Mouse (Mus musculus): ENCODE results near the gene Msh5. TPM values are rescaled to one million over a fixed set of nuclear protein-coding genes. Genes with fewer than 3 reads are reported as not detected.

The Msh5 gene
- polyA plus RNA-seq, 1 experiment from 2014 or later = 0.55 TPM

Other genes starting within 250 kb of the Msh5 start
- not detected for gene Cyp21a1, start 242.2 kb downstream of the Msh5 start, polyA plus RNA-seq (2014; fragmentation: Illumina TruSeq; extraction: RNeasy Lipid Tissue Mini Kit (QIAGEN cat#74804); ENCODE audit: low read depth, low replicate concordance)
- 15.7 TPM for gene Stk19, start 209.8 kb downstream of the Msh5 start, polyA plus RNA-seq (2014; fragmentation: Illumina TruSeq; extraction: RNeasy Lipid Tissue Mini Kit (QIAGEN cat#74804); ENCODE audit: low read depth, low replicate concordance)
- 18.6 TPM for gene Dxo, start 209.7 kb downstream of the Msh5 start, polyA plus RNA-seq (2014; fragmentation: Illumina TruSeq; extraction: RNeasy Lipid Tissue Mini Kit (QIAGEN cat#74804); ENCODE audit: low read depth, low replicate concordance)
- 20.6 TPM for gene Skiv2l, start 196.5 kb downstream of the Msh5 start, polyA plus RNA-seq (2014; fragmentation: Illumina TruSeq; extraction: RNeasy Lipid Tissue Mini Kit (QIAGEN cat#74804); ENCODE audit: low read depth, low replicate concordance)
- 20.1 TPM for gene Nelfe, start 196.4 kb downstream of the Msh5 start, polyA plus RNA-seq (2014; fragmentation: Illumina TruSeq; extraction: RNeasy Lipid Tissue Mini Kit (QIAGEN cat#74804); ENCODE audit: low read depth, low replicate concordance)
- gene Cfb, start 184.2 kb downstream of the Msh5 start, polyA plus RNA-seq (2014; fragmentation: Illumina TruSeq; extraction: RNeasy Lipid Tissue Mini Kit (QIAGEN cat#74804); ENCODE audit: low read depth, low replicate concordance) = 3.5 TPM
- gene Zbtb12, start 167.3 kb downstream of the Msh5 start, polyA plus RNA-seq (2014; fragmentation: Illumina TruSeq; extraction: RNeasy Lipid Tissue Mini Kit (QIAGEN cat#74804); ENCODE audit: low read depth, low replicate concordance) = 11.8 TPM
- gene Gm20547, start 164.7 kb downstream of the Msh5 start, polyA plus RNA-seq (2014; fragmentation: Illumina TruSeq; extraction: RNeasy Lipid Tissue Mini Kit (QIAGEN cat#74804); ENCODE audit: low read depth, low replicate concordance) = not detected
- 5.3 TPM for gene C2, start 148.5 kb downstream of the Msh5 start, polyA plus RNA-seq (2014; fragmentation: Illumina TruSeq; extraction: RNeasy Lipid Tissue Mini Kit (QIAGEN cat#74804); ENCODE audit: low read depth, low replicate concordance)
- gene Ehmt2, start 148.3 kb downstream of the Msh5 start, polyA plus RNA-seq (2014; fragmentation: Illumina TruSeq; extraction: RNeasy Lipid Tissue Mini Kit (QIAGEN cat#74804); ENCODE audit: low read depth, low replicate concordance) = 40.6 TPM
- gene Slc44a4, start 132.3 kb downstream of the Msh5 start, polyA plus RNA-seq (2014; fragmentation: Illumina TruSeq; extraction: RNeasy Lipid Tissue Mini Kit (QIAGEN cat#74804); ENCODE audit: low read depth, low replicate concordance) = not detected
- gene Neu1, start 115.5 kb downstream of the Msh5 start, polyA plus RNA-seq (2014; fragmentation: Illumina TruSeq; extraction: RNeasy Lipid Tissue Mini Kit (QIAGEN cat#74804); ENCODE audit: low read depth, low replicate concordance) = 18.6 TPM
- gene Hspa1b, start 87.5 kb downstream of the Msh5 start, polyA plus RNA-seq (2014; fragmentation: Illumina TruSeq; extraction: RNeasy Lipid Tissue Mini Kit (QIAGEN cat#74804); ENCODE audit: low read depth, low replicate concordance) = 7.8 TPM
- not detected for gene Gm20481, start 76.8 kb downstream of the Msh5 start, polyA plus RNA-seq (2014; fragmentation: Illumina TruSeq; extraction: RNeasy Lipid Tissue Mini Kit (QIAGEN cat#74804); ENCODE audit: low read depth, low replicate concordance)
- gene Hspa1a, start 74.6 kb downstream of the Msh5 start, polyA plus RNA-seq (2014; fragmentation: Illumina TruSeq; extraction: RNeasy Lipid Tissue Mini Kit (QIAGEN cat#74804); ENCODE audit: low read depth, low replicate concordance) = 10.2 TPM
- 9.2 TPM for gene Hspa1l, start 74.0 kb downstream of the Msh5 start, polyA plus RNA-seq (2014; fragmentation: Illumina TruSeq; extraction: RNeasy Lipid Tissue Mini Kit (QIAGEN cat#74804); ENCODE audit: low read depth, low replicate concordance)
- 17.0 TPM for gene Lsm2, start 64.9 kb downstream of the Msh5 start, polyA plus RNA-seq (2014; fragmentation: Illumina TruSeq; extraction: RNeasy Lipid Tissue Mini Kit (QIAGEN cat#74804); ENCODE audit: low read depth, low replicate concordance)
- gene Vars, start 45.8 kb downstream of the Msh5 start, polyA plus RNA-seq (2014; fragmentation: Illumina TruSeq; extraction: RNeasy Lipid Tissue Mini Kit (QIAGEN cat#74804); ENCODE audit: low read depth, low replicate concordance) = 20.7 TPM
- 6.5 TPM for gene Vwa7, start 30.2 kb downstream of the Msh5 start, polyA plus RNA-seq (2014; fragmentation: Illumina TruSeq; extraction: RNeasy Lipid Tissue Mini Kit (QIAGEN cat#74804); ENCODE audit: low read depth, low replicate concordance)
- 0.58 TPM for gene Sapcd1, start 18.7 kb downstream of the Msh5 start, polyA plus RNA-seq (2014; fragmentation: Illumina TruSeq; extraction: RNeasy Lipid Tissue Mini Kit (QIAGEN cat#74804); ENCODE audit: low read depth, low replicate concordance)
- gene Clic1, start 3.2 kb upstream of the Msh5 start, polyA plus RNA-seq (2014; fragmentation: Illumina TruSeq; extraction: RNeasy Lipid Tissue Mini Kit (QIAGEN cat#74804); ENCODE audit: low read depth, low replicate concordance) = 50.4 TPM
- gene Ddah2, start 12.3 kb upstream of the Msh5 start, polyA plus RNA-seq (2014; fragmentation: Illumina TruSeq; extraction: RNeasy Lipid Tissue Mini Kit (QIAGEN cat#74804); ENCODE audit: low read depth, low replicate concordance) = 33.4 TPM
- gene Ly6g6c, start 18.6 kb upstream of the Msh5 start, polyA plus RNA-seq (2014; fragmentation: Illumina TruSeq; extraction: RNeasy Lipid Tissue Mini Kit (QIAGEN cat#74804); ENCODE audit: low read depth, low replicate concordance) = not detected
- not detected for gene Mpig6b, start 19.4 kb upstream of the Msh5 start, polyA plus RNA-seq (2014; fragmentation: Illumina TruSeq; extraction: RNeasy Lipid Tissue Mini Kit (QIAGEN cat#74804); ENCODE audit: low read depth, low replicate concordance)
- gene Ly6g6e, start 30.2 kb upstream of the Msh5 start, polyA plus RNA-seq (2014; fragmentation: Illumina TruSeq; extraction: RNeasy Lipid Tissue Mini Kit (QIAGEN cat#74804); ENCODE audit: low read depth, low replicate concordance) = not detected
- gene Ly6g6d, start 31.3 kb upstream of the Msh5 start, polyA plus RNA-seq (2014; fragmentation: Illumina TruSeq; extraction: RNeasy Lipid Tissue Mini Kit (QIAGEN cat#74804); ENCODE audit: low read depth, low replicate concordance) = not detected
- not detected for gene Ly6g6f, start 38.9 kb upstream of the Msh5 start, polyA plus RNA-seq (2014; fragmentation: Illumina TruSeq; extraction: RNeasy Lipid Tissue Mini Kit (QIAGEN cat#74804); ENCODE audit: low read depth, low replicate concordance)
- 72.3 TPM for gene Abhd16a, start 42.5 kb upstream of the Msh5 start, polyA plus RNA-seq (2014; fragmentation: Illumina TruSeq; extraction: RNeasy Lipid Tissue Mini Kit (QIAGEN cat#74804); ENCODE audit: low read depth, low replicate concordance)
- gene Ly6g5c, start 61.5 kb upstream of the Msh5 start, polyA plus RNA-seq (2014; fragmentation: Illumina TruSeq; extraction: RNeasy Lipid Tissue Mini Kit (QIAGEN cat#74804); ENCODE audit: low read depth, low replicate concordance) = not detected
- 0.39 TPM for gene Ly6g5b, start 68.7 kb upstream of the Msh5 start, polyA plus RNA-seq (2014; fragmentation: Illumina TruSeq; extraction: RNeasy Lipid Tissue Mini Kit (QIAGEN cat#74804); ENCODE audit: low read depth, low replicate concordance)
- gene Gpank1, start 74.7 kb upstream of the Msh5 start, polyA plus RNA-seq (2014; fragmentation: Illumina TruSeq; extraction: RNeasy Lipid Tissue Mini Kit (QIAGEN cat#74804); ENCODE audit: low read depth, low replicate concordance) = 17.0 TPM
- 145 TPM for gene Csnk2b, start 75.3 kb upstream of the Msh5 start, polyA plus RNA-seq (2014; fragmentation: Illumina TruSeq; extraction: RNeasy Lipid Tissue Mini Kit (QIAGEN cat#74804); ENCODE audit: low read depth, low replicate concordance)
- gene D17H6S53E, start 79.6 kb upstream of the Msh5 start, polyA plus RNA-seq (2014; fragmentation: Illumina TruSeq; extraction: RNeasy Lipid Tissue Mini Kit (QIAGEN cat#74804); ENCODE audit: low read depth, low replicate concordance) = 22.9 TPM
- gene Apom, start 85.3 kb upstream of the Msh5 start, polyA plus RNA-seq (2014; fragmentation: Illumina TruSeq; extraction: RNeasy Lipid Tissue Mini Kit (QIAGEN cat#74804); ENCODE audit: low read depth, low replicate concordance) = not detected
- 122 TPM for gene Bag6, start 88.4 kb upstream of the Msh5 start, polyA plus RNA-seq (2014; fragmentation: Illumina TruSeq; extraction: RNeasy Lipid Tissue Mini Kit (QIAGEN cat#74804); ENCODE audit: low read depth, low replicate concordance)
- 139 TPM for gene Prrc2a, start 118.2 kb upstream of the Msh5 start, polyA plus RNA-seq (2014; fragmentation: Illumina TruSeq; extraction: RNeasy Lipid Tissue Mini Kit (QIAGEN cat#74804); ENCODE audit: low read depth, low replicate concordance)
- 6.0 TPM for gene Aif1, start 129.3 kb upstream of the Msh5 start, polyA plus RNA-seq (2014; fragmentation: Illumina TruSeq; extraction: RNeasy Lipid Tissue Mini Kit (QIAGEN cat#74804); ENCODE audit: low read depth, low replicate concordance)
- 4.1 TPM for gene Lst1, start 141.7 kb upstream of the Msh5 start, polyA plus RNA-seq (2014; fragmentation: Illumina TruSeq; extraction: RNeasy Lipid Tissue Mini Kit (QIAGEN cat#74804); ENCODE audit: low read depth, low replicate concordance)
- gene Ltb, start 147.7 kb upstream of the Msh5 start, polyA plus RNA-seq (2014; fragmentation: Illumina TruSeq; extraction: RNeasy Lipid Tissue Mini Kit (QIAGEN cat#74804); ENCODE audit: low read depth, low replicate concordance) = 0.68 TPM
- gene Tnf, start 155.3 kb upstream of the Msh5 start, polyA plus RNA-seq (2014; fragmentation: Illumina TruSeq; extraction: RNeasy Lipid Tissue Mini Kit (QIAGEN cat#74804); ENCODE audit: low read depth, low replicate concordance) = 0.29 TPM
- gene Lta, start 158.6 kb upstream of the Msh5 start, polyA plus RNA-seq (2014; fragmentation: Illumina TruSeq; extraction: RNeasy Lipid Tissue Mini Kit (QIAGEN cat#74804); ENCODE audit: low read depth, low replicate concordance) = not detected
- 1.8 TPM for gene Gm16181, start 174.1 kb upstream of the Msh5 start, polyA plus RNA-seq (2014; fragmentation: Illumina TruSeq; extraction: RNeasy Lipid Tissue Mini Kit (QIAGEN cat#74804); ENCODE audit: low read depth, low replicate concordance)
- gene Atp6v1g2, start 186.9 kb upstream of the Msh5 start, polyA plus RNA-seq (2014; fragmentation: Illumina TruSeq; extraction: RNeasy Lipid Tissue Mini Kit (QIAGEN cat#74804); ENCODE audit: low read depth, low replicate concordance) = 4.9 TPM
- 6.4 TPM for gene Nfkbil1, start 189.0 kb upstream of the Msh5 start, polyA plus RNA-seq (2014; fragmentation: Illumina TruSeq; extraction: RNeasy Lipid Tissue Mini Kit (QIAGEN cat#74804); ENCODE audit: low read depth, low replicate concordance)
- 112 TPM for gene Ddx39b, start 195.0 kb upstream of the Msh5 start, polyA plus RNA-seq (2014; fragmentation: Illumina TruSeq; extraction: RNeasy Lipid Tissue Mini Kit (QIAGEN cat#74804); ENCODE audit: low read depth, low replicate concordance)
- gene H2-D1, start 216.0 kb upstream of the Msh5 start, polyA plus RNA-seq (2014; fragmentation: Illumina TruSeq; extraction: RNeasy Lipid Tissue Mini Kit (QIAGEN cat#74804); ENCODE audit: low read depth, low replicate concordance) = 162 TPM